Mouse (Mus musculus): Measurements from ENCODE around the gene Afg1l. TPM values are rescaled to one million over a fixed set of nuclear protein-coding genes. Genes with fewer than 3 reads are reported as not detected.
A peak's percentile ranks its signal among the peaks of the same experiment; 100 is the strongest.

Gene Afg1l
- total and polyA plus RNA-seq, 3 experiments = 22.3 to 31.3 (median 28.6) TPM

DNA sequence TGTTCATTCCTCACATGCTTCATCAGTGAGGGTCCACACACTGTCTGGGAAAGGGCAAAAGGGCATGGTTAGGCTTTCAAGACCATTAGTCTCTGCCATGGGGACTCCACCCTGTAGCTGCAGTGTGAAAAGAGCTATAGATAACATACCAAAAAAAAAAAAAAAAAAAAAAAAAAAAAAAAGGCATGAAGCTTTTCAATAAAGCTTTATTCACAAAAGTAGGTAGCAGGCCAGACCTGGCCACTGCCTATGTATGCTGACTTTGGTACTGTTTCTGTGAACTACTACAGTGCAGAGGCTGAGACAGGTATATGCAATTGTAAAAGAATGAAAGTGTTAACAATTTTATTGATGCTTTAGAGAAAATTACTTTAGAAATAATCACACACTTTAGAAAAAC lies 90.2 kb downstream of the Afg1l start:
- H3K27ac ChIP-seq = no peak overlapping the region
- no peak for DNase-seq
- no peak overlapping the region for H3K9ac ChIP-seq (ENCODE audit: low read depth, low read length)
- TF ChIP-seq POLR2A (IDR thresholded peaks at IDR 0.05; ENCODE audit: insufficient read depth, low read depth, low read length) (no peak), CTCF (IDR thresholded peaks at IDR 0.05) (no peak), EP300 (IDR thresholded peaks at IDR 0.05; ENCODE audit: insufficient read depth, low read depth, low read length) (no peak)
- H3K4me1 ChIP-seq (ENCODE audit: control insufficient read depth, insufficient read depth, low read length) = no peaks in the 10 kb centered on the region
- H3K79me2 ChIP-seq (replicated peaks; ENCODE audit: control insufficient read depth, insufficient read depth, low read length) = no peaks in the 10 kb centered on the region
- no peaks in the 10 kb centered on the region for H3K27me3 ChIP-seq (ENCODE audit: control insufficient read depth, insufficient read depth, low read length)
- H3K36me3 ChIP-seq (ENCODE audit: control insufficient read depth, insufficient read depth, low read length) = no peaks in the 10 kb centered on the region
- H3K4me3 ChIP-seq = no peak overlapping the region
- intact Hi-C loops (cut with DNase I) = no loop called here

DNA sequence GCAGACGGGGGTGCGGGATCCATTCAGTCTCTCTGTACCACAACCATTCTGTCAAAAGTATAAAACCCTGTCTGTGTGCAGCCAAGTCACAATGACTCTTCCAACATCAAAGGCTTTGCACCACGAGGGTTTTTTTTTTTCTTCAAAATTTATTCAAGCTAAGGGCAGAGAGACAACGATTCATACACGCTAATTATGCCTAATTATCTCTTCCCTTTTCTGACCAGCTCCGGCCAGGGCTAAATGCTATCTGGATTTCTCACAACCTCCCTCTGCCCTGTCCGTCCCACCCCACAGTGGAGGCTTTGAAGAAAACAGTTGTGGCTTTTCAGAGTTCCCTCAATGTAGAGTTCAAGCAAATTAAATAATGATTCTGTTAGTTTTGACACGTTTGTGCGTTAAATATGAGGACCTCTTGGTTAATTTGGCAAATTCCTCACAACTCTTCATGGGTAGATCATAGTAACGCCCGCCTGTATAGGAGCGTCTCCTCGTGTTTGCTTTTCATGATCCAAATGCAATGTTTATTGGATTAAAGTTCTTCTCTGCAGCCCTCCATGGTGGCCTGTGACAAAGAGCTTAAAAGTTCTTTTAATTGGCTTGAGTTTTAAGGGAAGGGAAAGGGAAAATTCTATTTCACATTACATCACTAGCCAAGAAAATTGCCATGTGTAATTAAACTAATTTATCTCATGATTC lies 93.3 kb downstream of the Afg1l start:
- Histone ChIP-seq H3K9ac (ENCODE audit: low read depth, low read length) (no peak overlapping the region), H3K4me1 (ENCODE audit: control insufficient read depth, insufficient read depth, low read length) (no peaks in the 10 kb centered on the region), H3K79me2 (replicated peaks; ENCODE audit: control insufficient read depth, insufficient read depth, low read length) (no peaks in the 10 kb centered on the region), H3K27me3 (ENCODE audit: control insufficient read depth, insufficient read depth, low read length) (no peaks in the 10 kb centered on the region), H3K4me3 (no peak overlapping the region), H3K36me3 (ENCODE audit: control insufficient read depth, insufficient read depth, low read length) (no peaks in the 10 kb centered on the region), H3K27ac (no peak overlapping the region)
- 83% methylated on average over 13 of the region's 13 CpGs for WGBS
- no peak for TF ChIP-seq EP300 (IDR thresholded peaks at IDR 0.05; ENCODE audit: insufficient read depth, low read depth, low read length)
- no peak for TF ChIP-seq CTCF (IDR thresholded peaks at IDR 0.05)
- TF ChIP-seq POLR2A (IDR thresholded peaks at IDR 0.05; ENCODE audit: insufficient read depth, low read depth, low read length) = no peak
- DNase-seq = no peak
- intact Hi-C loops (cut with DNase I) = no loop called here

DNA sequence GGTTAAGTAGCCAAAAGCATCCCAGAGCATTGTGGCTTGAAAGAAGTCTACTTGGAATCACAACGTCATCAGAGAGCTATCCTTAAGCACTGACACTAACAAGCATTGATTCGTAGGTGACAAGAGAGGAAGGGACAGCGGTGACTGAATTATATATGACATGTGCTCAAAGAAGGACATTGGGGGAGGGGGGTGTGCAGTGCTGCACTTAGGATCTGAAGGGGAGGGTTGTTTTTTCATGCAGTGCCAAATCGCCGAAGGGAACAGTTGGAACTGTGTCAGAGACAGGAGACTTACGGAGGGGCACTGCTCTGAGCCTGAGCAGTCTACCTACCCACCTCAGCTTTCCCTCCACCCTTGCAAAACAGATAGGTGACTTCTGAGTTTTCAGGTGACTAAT lies 94.7 kb downstream of the Afg1l start:
- Histone ChIP-seq H3K4me1 (ENCODE audit: control insufficient read depth, insufficient read depth, low read length) (no peaks in the 10 kb centered on the region), H3K79me2 (replicated peaks; ENCODE audit: control insufficient read depth, insufficient read depth, low read length) (no peaks in the 10 kb centered on the region), H3K4me3 (no peak overlapping the region), H3K27me3 (ENCODE audit: control insufficient read depth, insufficient read depth, low read length) (no peaks in the 10 kb centered on the region), H3K27ac (no peak overlapping the region), H3K36me3 (ENCODE audit: control insufficient read depth, insufficient read depth, low read length) (no peaks in the 10 kb centered on the region), H3K9ac (ENCODE audit: low read depth, low read length) (no peak overlapping the region)
- 59% methylated on average over 6 of the region's 6 CpGs for WGBS
- intact Hi-C loops (cut with DNase I) = no loop called here
- TF ChIP-seq POLR2A (IDR thresholded peaks at IDR 0.05; ENCODE audit: insufficient read depth, low read depth, low read length) (no peak), EP300 (IDR thresholded peaks at IDR 0.05; ENCODE audit: insufficient read depth, low read depth, low read length) (no peak), CTCF (IDR thresholded peaks at IDR 0.05) (no peak)
- DNase-seq = no peak

GRCm38 (mm10) chr10:42364216-42364615 lies 114.1 kb downstream of the Afg1l start:
- 88% methylated on average over 10 of the region's 10 CpGs for WGBS
- Histone ChIP-seq H3K27ac (no peak overlapping the region), H3K4me3 (no peak overlapping the region), H3K9ac (ENCODE audit: low read depth, low read length) (no peak overlapping the region), H3K4me1 (ENCODE audit: control insufficient read depth, insufficient read depth, low read length) (no peaks in the 10 kb centered on the region), H3K79me2 (replicated peaks; ENCODE audit: control insufficient read depth, insufficient read depth, low read length) (no peaks in the 10 kb centered on the region), H3K27me3 (ENCODE audit: control insufficient read depth, insufficient read depth, low read length) (no peaks in the 10 kb centered on the region), H3K36me3 (ENCODE audit: control insufficient read depth, insufficient read depth, low read length) (no peaks in the 10 kb centered on the region)
- no peak for DNase-seq
- intact Hi-C loops (cut with DNase I) = no loop called here
- TF ChIP-seq POLR2A (IDR thresholded peaks at IDR 0.05; ENCODE audit: insufficient read depth, low read depth, low read length) (no peak), CTCF (IDR thresholded peaks at IDR 0.05) (no peak), EP300 (IDR thresholded peaks at IDR 0.05; ENCODE audit: insufficient read depth, low read depth, low read length) (no peak)

DNA sequence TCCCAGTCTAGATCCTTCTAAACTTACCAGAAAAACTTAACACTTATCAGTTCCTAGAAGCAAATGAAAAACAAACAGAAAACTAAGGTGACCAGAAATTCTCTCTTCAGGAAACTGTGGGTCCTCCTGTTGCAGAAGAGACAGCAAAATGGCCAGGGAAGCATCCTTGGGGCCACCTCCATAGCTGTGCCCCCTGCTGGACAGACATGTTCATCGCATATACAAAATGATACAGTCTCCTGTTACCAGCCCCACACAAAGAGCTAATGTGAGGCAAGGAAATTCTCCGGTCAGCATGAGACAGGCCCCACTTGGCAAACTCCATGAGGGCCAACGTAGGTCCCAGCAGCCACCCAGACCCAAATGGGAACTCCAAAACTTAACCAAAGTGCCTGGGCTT lies 122.4 kb downstream of the Afg1l start:
- DNase-seq = no peak
- WGBS = 83% methylated on average over 3 of the region's 3 CpGs
- H3K4me3 ChIP-seq = no peak overlapping the region

DNA sequence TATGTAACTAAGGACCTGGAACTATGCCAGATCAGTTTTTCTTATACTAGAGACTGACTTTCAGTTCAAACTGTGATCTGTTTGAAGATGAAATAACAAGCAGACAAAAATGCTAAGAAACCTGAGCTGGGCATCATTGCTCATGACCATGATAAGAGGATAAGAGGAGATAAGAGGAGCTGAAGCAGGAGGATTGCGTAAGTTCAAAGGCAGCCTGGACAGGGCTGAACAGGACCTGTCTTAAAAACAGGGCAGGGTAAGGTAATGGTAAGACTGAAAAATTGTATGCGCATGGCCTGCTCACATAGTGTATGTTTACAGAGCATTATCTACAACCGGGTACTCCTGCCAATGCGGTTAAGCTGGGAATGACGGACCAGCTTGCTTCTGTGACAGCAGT lies 130.4 kb downstream of the Afg1l start:
- no peak for DNase-seq
- WGBS = 78% methylated on average over 5 of the region's 5 CpGs

More for the DNA sequence above, 122.4 kb downstream of the Afg1l start:
- intact Hi-C loops (cut with DNase I) = no loop called here
- Histone ChIP-seq H3K9ac (ENCODE audit: low read depth, low read length) (no peak overlapping the region), H3K27me3 (ENCODE audit: control insufficient read depth, insufficient read depth, low read length) (no peaks in the 10 kb centered on the region), H3K36me3 (ENCODE audit: control insufficient read depth, insufficient read depth, low read length) (no peaks in the 10 kb centered on the region), H3K27ac (no peak overlapping the region), H3K4me1 (ENCODE audit: control insufficient read depth, insufficient read depth, low read length) (no peaks in the 10 kb centered on the region), H3K79me2 (replicated peaks; ENCODE audit: control insufficient read depth, insufficient read depth, low read length) (no peaks in the 10 kb centered on the region)
- no peak for TF ChIP-seq EP300 (IDR thresholded peaks at IDR 0.05; ENCODE audit: insufficient read depth, low read depth, low read length)
- peak; percentile 47 for TF ChIP-seq CTCF (IDR thresholded peaks at IDR 0.05)

More for the DNA sequence above, 130.4 kb downstream of the Afg1l start:
- no peaks in the 10 kb centered on the region for H3K27me3 ChIP-seq (ENCODE audit: control insufficient read depth, insufficient read depth, low read length)
- H3K4me3 ChIP-seq = no peak overlapping the region
- no peak overlapping the region for H3K9ac ChIP-seq (ENCODE audit: low read depth, low read length)
- no peaks in the 10 kb centered on the region for H3K36me3 ChIP-seq (ENCODE audit: control insufficient read depth, insufficient read depth, low read length)
- no peak overlapping the region for H3K27ac ChIP-seq
- intact Hi-C loops (cut with DNase I) = no loop called here
- no peaks in the 10 kb centered on the region for H3K79me2 ChIP-seq (replicated peaks; ENCODE audit: control insufficient read depth, insufficient read depth, low read length)
- H3K4me1 ChIP-seq (ENCODE audit: control insufficient read depth, insufficient read depth, low read length) = no peaks in the 10 kb centered on the region
- TF ChIP-seq CTCF (IDR thresholded peaks at IDR 0.05) = no peak
- TF ChIP-seq POLR2A (IDR thresholded peaks at IDR 0.05; ENCODE audit: insufficient read depth, low read depth, low read length) = no peak
- no peak for TF ChIP-seq EP300 (IDR thresholded peaks at IDR 0.05; ENCODE audit: insufficient read depth, low read depth, low read length)

All from heart, adult 2 months (tissue).